ENCODE assay signal across 12 mouse cellular contexts in genomic region chr3:122573426-122574286, GRCm38 (mm10). TPM values are rescaled to one million over a fixed set of nuclear protein-coding genes. Genes with fewer than 3 reads are reported as not detected.
DNase-seq lines count a peak whose midpoint lies in the region; TF ChIP-seq lines count a peak whose summit lies in the region.
"Had no signal": no experiment of that assay in that cellular context is flagged by ENCODE, and none has a peak within 500 bp of the region (broad histone marks: within the 10 kb centered on the region; RNA-seq: fewer than 3 reads in every experiment).

No protein-coding gene starts in this region.

- TF ChIP-seq CTCF in brain, embryonic 14.5 days (IDR thresholded peaks at IDR 0.05; ENCODE audit: borderline replicate concordance, extremely low read depth, insufficient read depth, insufficient read length), result no peak

- intact Hi-C loops in left cerebral cortex, postnatal 4 days (cut with DNase I), result no loop called here
- intact Hi-C loops in left cerebral cortex, postnatal 10 days (cut with DNase I), result no loop called here

- peak; percentile 36 for DNase-seq in left cerebral cortex, adult 11 months (ENCODE audit: low spot score)
- DNase-seq in left cerebral cortex, postnatal 4 days, result no peak
- peak; percentile 82 for DNase-seq in brain, embryonic 14.5 days (ENCODE audit: low read depth)
- peak; percentile 30 to 40 for DNase-seq in left cerebral cortex, postnatal 10 days (ENCODE audit: extremely low spot score in 1 of 2, low spot score in 2 of 2)
- DNase-seq in right cerebral cortex, postnatal 14 days, result peak; percentile 56
- no peak for DNase-seq in adrenal gland, postnatal 25 days
- no peak for DNase-seq in adipocyte (ENCODE audit: low spot score)
- DNase-seq in spleen, postnatal 4 days (ENCODE audit: low spot score in 2 of 2), result no peak
- DNase-seq: cerebellum, postnatal 25 days; kidney, postnatal 4 days; liver, embryonic 13.5 days; retina, postnatal 1 day had no signal

- TF ChIP-seq POLR2A in brain, embryonic 14.5 days (IDR thresholded peaks at IDR 0.05; ENCODE audit: borderline replicate concordance, extremely low read depth, insufficient read depth, insufficient read length, poor library complexity, severe bottlenecking), result no peak

RNA-seq across cellular contexts. Expression of gene Fnbp1l, which starts 45.9 kb away (rescaled TPM):
- total RNA-seq in left cerebral cortex, postnatal 4 days (2021), result 100 to 1,000 TPM; 474 to 513 TPM
- 292 and 358 TPM in 2 replicates for polyA plus RNA-seq in brain, embryonic 14.5 days (2012; rRNA removed)
- total RNA-seq in left cerebral cortex, postnatal 10 days (2021), result 100 to 1,000 TPM; 248 to 269 TPM
- total RNA-seq in adrenal gland, postnatal 25 days (2021), result 18.5 and 23.7 TPM in 2 replicates

Comparison
In these comparisons a context has a peak if more than half of its experiments do, and no peak if none do; other contexts are left out.
1. DNase-seq: peak in left cerebral cortex, adult 11 months (single experiment), brain, embryonic 14.5 days (single experiment), left cerebral cortex, postnatal 10 days (2 of 2) and right cerebral cortex, postnatal 14 days (single experiment); none in left cerebral cortex, postnatal 4 days (single experiment), adrenal gland, postnatal 25 days (single experiment), adipocyte (single experiment) and spleen, postnatal 4 days (0 of 2).
2. RNA of gene Fnbp1l, which starts 45.9 kb away (total RNA-seq): 474 to 513 TPM in left cerebral cortex, postnatal 4 days and 248 to 269 TPM in left cerebral cortex, postnatal 10 days; 18.5 to 23.7 TPM in adrenal gland, postnatal 25 days; every median in the first group is over 10 times any median in the second.